Mouse (Mus musculus): Measurements from ENCODE around the gene Slc48a1. TPM values are rescaled to one million over a fixed set of nuclear protein-coding genes. Genes with fewer than 3 reads are reported as not detected.

Slc48a1 gene
- polyA plus RNA-seq, 1 experiment, result 133 TPM

- TF ChIP-seq CTCF (IDR thresholded peaks at IDR 0.05; ENCODE audit: borderline replicate concordance, insufficient read depth, low read depth, low read length) (no peak), POLR2A (IDR thresholded peaks at IDR 0.05; ENCODE audit: borderline replicate concordance, insufficient read depth, low read length) (no peak)
- H3K4me3 ChIP-seq (replicated peaks; ENCODE audit: insufficient read depth, low read depth, low read length), result no peak overlapping the region
- 81% methylated on average over 11 of the region's 11 CpGs for WGBS
Observed at GRCm38 (mm10) chr15:97799446-97799845, 21.1 kb downstream of the Slc48a1 start.

GRCm38 (mm10) chr15:97800853-97801252 is 22.5 kb downstream of the Slc48a1 start:
- Histone ChIP-seq H3K4me1 (ENCODE audit: control insufficient read depth, insufficient read depth, low read length) (peaks cover 11% of the 10 kb centered on the region), H3K27me3 (ENCODE audit: control insufficient read depth, insufficient read depth, low read length) (no peaks in the 10 kb centered on the region), H3K4me3 (replicated peaks; ENCODE audit: insufficient read depth, low read depth, low read length) (no peak overlapping the region), H3K27ac (ENCODE audit: insufficient read depth, low read length) (no peak overlapping the region)
- TF ChIP-seq POLR2A (IDR thresholded peaks at IDR 0.05; ENCODE audit: borderline replicate concordance, insufficient read depth, low read length) (no peak), CTCF (IDR thresholded peaks at IDR 0.05; ENCODE audit: borderline replicate concordance, insufficient read depth, low read depth, low read length) (no peak)
- 85% methylated on average over 13 of the region's 13 CpGs for WGBS
- no peak for DNase-seq

More at GRCm38 (mm10) chr15:97799446-97799845, 21.1 kb downstream of the Slc48a1 start:
- Histone ChIP-seq H3K27me3 (ENCODE audit: control insufficient read depth, insufficient read depth, low read length) (no peaks in the 10 kb centered on the region), H3K27ac (ENCODE audit: insufficient read depth, low read length) (no peak overlapping the region), H3K4me1 (ENCODE audit: control insufficient read depth, insufficient read depth, low read length) (peaks cover 11% of the 10 kb centered on the region)
- no peak for DNase-seq

- no peak for TF ChIP-seq POLR2A (IDR thresholded peaks at IDR 0.05; ENCODE audit: borderline replicate concordance, insufficient read depth, low read length)
- no peak for TF ChIP-seq CTCF (IDR thresholded peaks at IDR 0.05; ENCODE audit: borderline replicate concordance, insufficient read depth, low read depth, low read length)
- no peak overlapping the region for H3K27ac ChIP-seq (ENCODE audit: insufficient read depth, low read length)
- H3K4me1 ChIP-seq (ENCODE audit: control insufficient read depth, insufficient read depth, low read length), result peaks cover 11% of the 10 kb centered on the region
- 27% methylated on average over 7 of the region's 7 CpGs for WGBS
- no peaks in the 10 kb centered on the region for H3K27me3 ChIP-seq (ENCODE audit: control insufficient read depth, insufficient read depth, low read length)
- H3K4me3 ChIP-seq (replicated peaks; ENCODE audit: insufficient read depth, low read depth, low read length), result no peak overlapping the region
- no peak for DNase-seq
Observed at GRCm38 (mm10) chr15:97801811-97802210, 23.5 kb downstream of the Slc48a1 start.

- Histone ChIP-seq H3K27me3 (ENCODE audit: control insufficient read depth, insufficient read depth, low read length) (no peaks in the 10 kb centered on the region), H3K4me3 (replicated peaks; ENCODE audit: insufficient read depth, low read depth, low read length) (no peak overlapping the region), H3K4me1 (ENCODE audit: control insufficient read depth, insufficient read depth, low read length) (peaks cover 11% of the 10 kb centered on the region), H3K27ac (ENCODE audit: insufficient read depth, low read length) (no peak overlapping the region)
- TF ChIP-seq CTCF (IDR thresholded peaks at IDR 0.05; ENCODE audit: borderline replicate concordance, insufficient read depth, low read depth, low read length) (no peak), POLR2A (IDR thresholded peaks at IDR 0.05; ENCODE audit: borderline replicate concordance, insufficient read depth, low read length) (no peak)
- 51% methylated on average over 13 of the region's 13 CpGs for WGBS
- no peak for DNase-seq
Observed at GRCm38 (mm10) chr15:97802575-97802974, 24.3 kb downstream of the Slc48a1 start.

GRCm38 (mm10) chr15:97807867-97808266 is 29.5 kb downstream of the Slc48a1 start:
- 84% methylated on average over 12 of the region's 12 CpGs for WGBS
- Histone ChIP-seq H3K27me3 (ENCODE audit: control insufficient read depth, insufficient read depth, low read length) (no peaks in the 10 kb centered on the region), H3K27ac (ENCODE audit: insufficient read depth, low read length) (no peak overlapping the region), H3K4me1 (ENCODE audit: control insufficient read depth, insufficient read depth, low read length) (peaks cover 31% of the 10 kb centered on the region), H3K4me3 (replicated peaks; ENCODE audit: insufficient read depth, low read depth, low read length) (no peak overlapping the region)
- DNase-seq, result no peak
- no peak for TF ChIP-seq POLR2A (IDR thresholded peaks at IDR 0.05; ENCODE audit: borderline replicate concordance, insufficient read depth, low read length)
- TF ChIP-seq CTCF (IDR thresholded peaks at IDR 0.05; ENCODE audit: borderline replicate concordance, insufficient read depth, low read depth, low read length), result no peak

GRCm38 (mm10) chr15:97808532-97808931 is 30.2 kb downstream of the Slc48a1 start:
- H3K4me1 ChIP-seq (ENCODE audit: control insufficient read depth, insufficient read depth, low read length), result peaks cover 38% of the 10 kb centered on the region
- WGBS, result 94% methylated on average over 14 of the region's 14 CpGs
- H3K27ac ChIP-seq (ENCODE audit: insufficient read depth, low read length), result no peak overlapping the region
- H3K27me3 ChIP-seq (ENCODE audit: control insufficient read depth, insufficient read depth, low read length), result no peaks in the 10 kb centered on the region
- H3K4me3 ChIP-seq (replicated peaks; ENCODE audit: insufficient read depth, low read depth, low read length), result no peak overlapping the region
- no peak for DNase-seq
- TF ChIP-seq POLR2A (IDR thresholded peaks at IDR 0.05; ENCODE audit: borderline replicate concordance, insufficient read depth, low read length) (no peak), CTCF (IDR thresholded peaks at IDR 0.05; ENCODE audit: borderline replicate concordance, insufficient read depth, low read depth, low read length) (no peak)

GRCm38 (mm10) chr15:97809206-97809605 is 30.9 kb downstream of the Slc48a1 start:
- H3K4me1 ChIP-seq (ENCODE audit: control insufficient read depth, insufficient read depth, low read length), result peaks cover 44% of the 10 kb centered on the region
- no peaks in the 10 kb centered on the region for H3K27me3 ChIP-seq (ENCODE audit: control insufficient read depth, insufficient read depth, low read length)
- H3K27ac ChIP-seq (ENCODE audit: insufficient read depth, low read length), result no peak overlapping the region
- no peak overlapping the region for H3K4me3 ChIP-seq (replicated peaks; ENCODE audit: insufficient read depth, low read depth, low read length)
- DNase-seq, result no peak
- TF ChIP-seq CTCF (IDR thresholded peaks at IDR 0.05; ENCODE audit: borderline replicate concordance, insufficient read depth, low read depth, low read length), result no peak
- WGBS, result 92% methylated on average over 14 of the region's 14 CpGs

- H3K4me1 ChIP-seq (ENCODE audit: control insufficient read depth, insufficient read depth, low read length), result peaks cover 44% of the 10 kb centered on the region
- H3K4me3 ChIP-seq (replicated peaks; ENCODE audit: insufficient read depth, low read depth, low read length), result no peak overlapping the region
- no peak for DNase-seq
- TF ChIP-seq POLR2A (IDR thresholded peaks at IDR 0.05; ENCODE audit: borderline replicate concordance, insufficient read depth, low read length) (no peak), CTCF (IDR thresholded peaks at IDR 0.05; ENCODE audit: borderline replicate concordance, insufficient read depth, low read depth, low read length) (peak; percentile 22; the same call in 1 of the 2 replicates)
- no peaks in the 10 kb centered on the region for H3K27me3 ChIP-seq (ENCODE audit: control insufficient read depth, insufficient read depth, low read length)
- 75% methylated on average over 5 of the region's 5 CpGs for WGBS
- H3K27ac ChIP-seq (ENCODE audit: insufficient read depth, low read length), result no peak overlapping the region
Observed at GRCm38 (mm10) chr15:97809942-97810341, 31.6 kb downstream of the Slc48a1 start.
